Mouse (Mus musculus): ENCODE results near the gene St3gal3. TPM values are rescaled to one million over a fixed set of nuclear protein-coding genes. Genes with fewer than 3 reads are reported as not detected.

The St3gal3 gene
- 6.3 and 9.6 TPM in 2 replicates for polyA plus RNA-seq (2015; fragmentation: Nextera tagmentation; extraction: Ambion mirVana)

GRCm38 (mm10) chr4:118134485-118135365, at the start of gene St3gal3:
St3gal3 (minus strand) TSS chr4:118134914.
- Histone ChIP-seq H3K27ac (peak within 1 kb of the TSS; percentile 80), H3K4me2 (peak within 1 kb of the TSS; percentile 89), H3K9ac (peak within 1 kb of the TSS; percentile 92), H3K9me3 (no peaks in the 10 kb centered on the region), H3K4me3 (peak within 1 kb of the TSS; percentile 92), H3K27me3 (no peaks in the 10 kb centered on the region), H3K36me3 (peaks cover 36% of the 10 kb centered on the region), H3K4me1 (peaks cover 16% of the 10 kb centered on the region)
- under 1% methylated on average over 76 of the region's 84 CpGs for WGBS
- peak; percentile 97 for ATAC-seq (ENCODE audit: insufficient number of reproducible peaks, low FRiP score, low TSS enrichment, low read depth)

GRCm38 (mm10) chr4:118180301-118181080, 45.8 kb upstream of the St3gal3 start:
- Histone ChIP-seq H3K9me3 (no peaks in the 10 kb centered on the region), H3K27me3 (no peaks in the 10 kb centered on the region), H3K36me3 (peaks cover 19% of the 10 kb centered on the region), H3K4me2 (peak overlapping the region; percentile 66), H3K27ac (peak overlapping the region; percentile 96), H3K4me3 (peak overlapping the region; percentile 80), H3K4me1 (peaks cover 13% of the 10 kb centered on the region), H3K9ac (peak overlapping the region; percentile 31; the same call in 1 of the 2 replicates)
- ATAC-seq (ENCODE audit: insufficient number of reproducible peaks, low FRiP score, low TSS enrichment, low read depth): no peak
- 12% methylated on average over 17 of the region's 17 CpGs for WGBS

GRCm38 (mm10) chr4:118179467-118180300, 45.0 kb upstream of the St3gal3 start, which contains the start of gene Kdm4a:
Kdm4a (minus strand) TSS chr4:118180043.
- 0% methylated on average over 38 of the region's 38 CpGs for WGBS
- peak within 1 kb of the TSS; percentile 77 for H3K9ac ChIP-seq

DNA sequence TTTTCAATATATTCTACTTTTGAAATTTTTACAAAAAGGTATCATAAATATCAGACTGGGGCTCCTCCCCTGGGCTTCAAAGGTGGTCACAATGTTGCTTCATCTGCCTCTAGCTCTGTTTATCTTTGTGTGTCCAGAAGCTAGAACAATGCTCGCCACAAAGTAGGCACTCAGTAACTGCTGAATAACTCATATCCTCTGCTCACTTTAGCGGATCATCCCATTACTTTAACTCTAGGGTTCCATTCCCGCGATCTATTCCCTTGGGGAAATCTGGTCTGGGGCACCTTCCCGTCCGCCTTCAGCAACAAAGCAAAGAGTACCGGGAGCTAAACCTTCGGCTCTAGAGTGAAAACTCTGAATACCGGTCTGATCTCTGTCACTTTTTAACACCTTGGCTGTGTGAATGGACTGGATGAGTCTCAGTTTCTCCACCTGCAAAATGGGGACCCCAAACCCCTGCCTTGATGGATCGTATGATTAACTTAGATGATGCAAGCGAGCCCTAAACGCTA, 44.3 kb upstream of the St3gal3 start:
- Histone ChIP-seq H3K27ac (peak overlapping the region; percentile 96), H3K4me1 (peaks cover 13% of the 10 kb centered on the region), H3K4me2 (peak overlapping the region; percentile 57), H3K9me3 (no peaks in the 10 kb centered on the region), H3K9ac (peak overlapping the region; percentile 77), H3K36me3 (peaks cover 34% of the 10 kb centered on the region), H3K4me3 (peak overlapping the region; percentile 80), H3K27me3 (no peaks in the 10 kb centered on the region)
- WGBS: under 1% methylated on average over 12 of the region's 12 CpGs
- no peak for ATAC-seq (ENCODE audit: insufficient number of reproducible peaks, low FRiP score, low TSS enrichment, low read depth)

More at GRCm38 (mm10) chr4:118179467-118180300, 45.0 kb upstream of the St3gal3 start, which contains the start of gene Kdm4a:
- peak; percentile 100 for ATAC-seq (ENCODE audit: insufficient number of reproducible peaks, low FRiP score, low TSS enrichment, low read depth)
- Histone ChIP-seq H3K27ac (peak within 1 kb of the TSS; percentile 96), H3K4me2 (peak within 1 kb of the TSS; percentile 66), H3K27me3 (no peaks in the 10 kb centered on the region), H3K4me3 (peak within 1 kb of the TSS; percentile 80), H3K4me1 (peaks cover 13% of the 10 kb centered on the region), H3K9me3 (no peaks in the 10 kb centered on the region), H3K36me3 (peaks cover 27% of the 10 kb centered on the region)

DNA sequence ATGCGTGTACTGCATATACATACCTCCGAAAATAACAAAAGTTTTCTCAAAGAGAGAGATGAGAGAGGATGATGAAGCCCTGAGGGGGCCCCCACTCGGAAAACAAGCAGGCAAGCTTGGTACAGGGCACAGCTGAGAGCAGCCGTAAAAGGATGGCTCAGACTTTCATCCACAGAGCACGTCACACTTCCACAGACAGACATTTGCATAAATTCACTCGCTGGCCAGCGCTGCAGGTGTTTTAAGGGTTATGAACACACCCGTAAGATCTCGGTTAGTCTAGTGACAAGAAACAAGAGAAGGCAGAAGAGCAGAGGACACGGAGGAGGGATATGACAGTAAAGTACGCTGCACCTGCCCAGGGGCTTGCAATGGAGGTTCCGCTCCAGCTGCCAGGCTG, 37.7 kb upstream of the St3gal3 start:
- no peaks in the 10 kb centered on the region for H3K9me3 ChIP-seq
- H3K4me1 ChIP-seq: no peaks in the 10 kb centered on the region
- H3K4me3 ChIP-seq: no peak overlapping the region
- no peaks in the 10 kb centered on the region for H3K27me3 ChIP-seq
- H3K27ac ChIP-seq: no peak overlapping the region
- H3K9ac ChIP-seq: no peak overlapping the region
- WGBS: 88% methylated on average over 12 of the region's 12 CpGs
- no peak overlapping the region for H3K4me2 ChIP-seq
- ATAC-seq (ENCODE audit: insufficient number of reproducible peaks, low FRiP score, low TSS enrichment, low read depth): no peak
- H3K36me3 ChIP-seq: peaks cover 98% of the 10 kb centered on the region

DNA sequence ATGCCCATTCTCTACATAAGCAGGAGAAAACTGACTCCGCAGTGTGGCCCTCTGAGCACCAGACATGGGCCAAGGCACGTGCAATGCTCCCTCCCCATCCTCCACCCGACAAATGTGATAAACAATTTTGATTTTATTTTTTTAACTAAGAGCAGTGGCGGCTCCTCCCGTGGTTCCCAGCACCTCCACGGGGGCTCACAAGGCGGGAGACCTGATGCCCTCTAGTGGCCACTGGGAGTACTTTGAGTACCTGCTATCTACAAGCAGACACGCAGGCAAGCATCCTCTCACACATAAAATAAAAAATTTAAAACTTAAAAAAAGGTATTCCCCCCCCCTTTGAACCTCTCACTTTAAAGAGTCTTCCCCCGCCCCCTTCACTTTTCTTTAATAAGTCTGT, 36.3 kb upstream of the St3gal3 start:
- H3K4me1 ChIP-seq: no peaks in the 10 kb centered on the region
- H3K36me3 ChIP-seq: peaks cover 98% of the 10 kb centered on the region
- no peak overlapping the region for H3K27ac ChIP-seq
- H3K4me2 ChIP-seq: no peak overlapping the region
- H3K9ac ChIP-seq: no peak overlapping the region
- WGBS: 86% methylated on average over 9 of the region's 9 CpGs
- no peaks in the 10 kb centered on the region for H3K9me3 ChIP-seq
- ATAC-seq (ENCODE audit: insufficient number of reproducible peaks, low FRiP score, low TSS enrichment, low read depth): no peak
- H3K27me3 ChIP-seq: no peaks in the 10 kb centered on the region
- no peak overlapping the region for H3K4me3 ChIP-seq

GRCm38 (mm10) chr4:118162123-118162522, 27.4 kb upstream of the St3gal3 start:
- Histone ChIP-seq H3K36me3 (peaks cover 93% of the 10 kb centered on the region), H3K9me3 (no peaks in the 10 kb centered on the region), H3K4me3 (no peak overlapping the region), H3K9ac (no peak overlapping the region), H3K27ac (no peak overlapping the region), H3K27me3 (no peaks in the 10 kb centered on the region), H3K4me2 (no peak overlapping the region), H3K4me1 (no peaks in the 10 kb centered on the region)
- ATAC-seq (ENCODE audit: insufficient number of reproducible peaks, low FRiP score, low TSS enrichment, low read depth): no peak
- WGBS: 95% methylated on average over 12 of the region's 12 CpGs

- Histone ChIP-seq H3K9me3 (no peaks in the 10 kb centered on the region), H3K27me3 (no peaks in the 10 kb centered on the region), H3K36me3 (peaks cover 95% of the 10 kb centered on the region), H3K9ac (no peak overlapping the region), H3K4me1 (no peaks in the 10 kb centered on the region), H3K27ac (no peak overlapping the region), H3K4me2 (no peak overlapping the region), H3K4me3 (no peak overlapping the region)
- no peak for ATAC-seq (ENCODE audit: insufficient number of reproducible peaks, low FRiP score, low TSS enrichment, low read depth)
- 97% methylated on average over 3 of the region's 3 CpGs for WGBS
Observed at GRCm38 (mm10) chr4:118157666-118158065, 23.0 kb upstream of the St3gal3 start.

GRCm38 (mm10) chr4:118156559-118156958, 21.8 kb upstream of the St3gal3 start:
- Histone ChIP-seq H3K27ac (no peak overlapping the region), H3K4me2 (no peak overlapping the region), H3K9ac (no peak overlapping the region), H3K4me3 (no peak overlapping the region), H3K9me3 (no peaks in the 10 kb centered on the region), H3K27me3 (no peaks in the 10 kb centered on the region), H3K36me3 (peaks cover 95% of the 10 kb centered on the region), H3K4me1 (no peaks in the 10 kb centered on the region)
- ATAC-seq (ENCODE audit: insufficient number of reproducible peaks, low FRiP score, low TSS enrichment, low read depth): no peak
- WGBS: 92% methylated on average over 15 of the region's 15 CpGs

- ATAC-seq (ENCODE audit: insufficient number of reproducible peaks, low FRiP score, low TSS enrichment, low read depth): no peak
- peaks cover 94% of the 10 kb centered on the region for H3K36me3 ChIP-seq
- H3K27ac ChIP-seq: no peak overlapping the region
Observed at GRCm38 (mm10) chr4:118154889-118155288, 20.2 kb upstream of the St3gal3 start.

More at GRCm38 (mm10) chr4:118154889-118155288, 20.2 kb upstream of the St3gal3 start:
- Histone ChIP-seq H3K9ac (no peak overlapping the region), H3K27me3 (no peaks in the 10 kb centered on the region), H3K4me3 (no peak overlapping the region), H3K9me3 (no peaks in the 10 kb centered on the region), H3K4me1 (no peaks in the 10 kb centered on the region), H3K4me2 (no peak overlapping the region)
- WGBS: 91% methylated on average over 5 of the region's 5 CpGs
